Mouse (Mus musculus) lung, adult 2 months (tissue): ENCODE results near the gene Vmn2r98.

Experiments used
- CTCF ChIP-seq: fragments of 200-500 bp; IDR thresholded peaks from 2 replicates; pipeline ENCODE4 v1.5.1; 2011; ENCODE audit warnings: mild to moderate bottlenecking, low read length, control low read depth; ENCODE audit not compliant: insufficient read depth
- POLR2A ChIP-seq: fragments of 200-500 bp; IDR thresholded peaks from 2 replicates; pipeline ENCODE4 v1.6.1; 2011; ENCODE audit warnings: low read depth, mild to moderate bottlenecking, control low read depth, low read length, borderline replicate concordance; ENCODE audit errors: extremely low read depth

DNA sequence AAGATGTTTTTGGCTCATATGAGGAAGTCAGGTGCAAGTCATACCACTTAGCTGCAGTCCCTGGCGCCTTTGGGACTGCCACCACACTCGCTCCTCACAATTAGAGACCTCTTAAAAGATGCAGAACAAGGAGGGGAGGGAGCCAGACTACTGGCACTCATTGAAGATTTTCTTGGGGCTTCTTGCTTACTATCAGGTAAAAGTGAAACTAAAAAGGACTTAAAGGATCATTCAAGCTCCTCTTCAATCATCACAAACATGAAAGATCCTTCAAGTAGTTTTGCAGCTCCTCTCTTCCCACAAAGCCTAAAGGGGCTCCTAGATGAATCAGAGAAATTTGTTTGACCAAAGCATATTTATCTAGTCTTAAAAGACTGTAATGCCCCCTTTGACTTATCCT lies 21.3 kb upstream of the Vmn2r98 start:
- TF ChIP-seq CTCF (no peak), POLR2A (no peak)
